In the genomic region with DNA sequence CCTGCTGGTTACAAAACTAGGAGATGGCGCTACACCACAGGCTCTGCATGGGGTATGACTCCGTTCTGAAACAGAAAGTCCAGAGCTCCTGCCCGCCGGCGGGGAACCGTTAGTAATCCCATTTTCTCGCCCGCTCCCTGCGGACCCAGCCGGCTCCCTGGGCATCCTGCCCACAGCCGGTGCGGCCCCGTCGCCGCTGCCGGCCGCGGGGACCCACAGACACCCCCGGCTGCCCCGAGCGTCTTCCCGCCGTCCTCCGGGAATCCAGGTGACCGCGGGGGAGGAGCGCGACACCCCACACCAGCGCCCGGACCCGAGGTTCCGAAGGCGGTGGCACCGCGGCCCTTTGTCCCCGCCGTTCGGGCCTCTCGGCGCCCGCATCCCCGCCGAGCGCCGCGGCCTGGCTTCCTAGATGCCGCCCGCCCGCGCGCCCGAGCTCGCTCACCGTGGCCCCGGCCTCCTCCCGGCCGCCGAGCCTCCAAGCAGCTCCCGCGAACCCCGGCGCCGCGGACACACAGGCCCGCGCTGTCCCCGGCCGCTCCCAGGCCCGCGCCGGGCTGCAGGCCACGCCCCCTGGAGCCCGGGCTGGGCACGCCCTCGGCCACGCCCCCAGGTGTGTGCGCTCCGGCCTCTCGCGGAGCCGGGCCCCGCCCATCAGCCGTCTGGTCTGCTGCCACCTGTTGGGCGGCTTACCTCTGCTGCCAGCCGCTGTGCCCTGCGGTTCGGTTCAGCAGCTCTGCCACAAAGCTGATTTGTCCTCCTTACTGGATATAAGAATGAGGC, we compare ENCODE assay signal across 8 mouse cellular contexts. TPM values are rescaled to one million over a fixed set of nuclear protein-coding genes. Genes with fewer than 3 reads are reported as not detected.
A peak's percentile ranks its signal among the peaks of the same experiment; 100 is the strongest.
DNase-seq lines count a peak whose midpoint lies in the region; ATAC-seq and TF ChIP-seq lines count a peak whose summit lies in the region.

A gene (minus strand): TSS at position 605 of the 783 bp plus-strand sequence.

- peak within 1 kb of the TSS; percentile 53 for H3K4me2 ChIP-seq in lung, postnatal 0 days (replicated peaks; ENCODE audit: low read depth, low read length)

- peak within 1 kb of the TSS; percentile 76 for H3K9ac ChIP-seq in lung, postnatal 0 days (replicated peaks; ENCODE audit: low read depth)

- TF ChIP-seq EP300 in lung, postnatal 0 days (IDR thresholded peaks at IDR 0.05) = no peak

- peak; percentile 82 for ATAC-seq in frontal cortex, adult (ENCODE audit: low TSS enrichment)
- peak; percentile 99 for ATAC-seq in lung, postnatal 0 days

- peak within 1 kb of the TSS; percentile 92 for H3K4me3 ChIP-seq in hindbrain, embryonic 10.5 days
- H3K4me3 ChIP-seq in lung, postnatal 0 days (ENCODE audit: low read depth, low read length) = peak within 1 kb of the TSS; percentile 79

- H3K27ac ChIP-seq in hindbrain, embryonic 10.5 days = peak within 1 kb of the TSS; percentile 96
- H3K27ac ChIP-seq in lung, postnatal 0 days (ENCODE audit: low read length) = peak within 1 kb of the TSS; percentile 92

- H3K4me1 ChIP-seq in hindbrain, embryonic 10.5 days (replicated peaks) = peaks cover 16% of the 10 kb centered on the region
- 0 out of 2 replicates have a peak, but pooled peaks cover 4% of the 10 kb centered on the region for H3K4me1 ChIP-seq in lung, postnatal 0 days (ENCODE audit: insufficient read depth, low read depth, low read length)

- H3K9me3 ChIP-seq in hindbrain, embryonic 10.5 days = no peaks in the 10 kb centered on the region
- no peaks in the 10 kb centered on the region for H3K9me3 ChIP-seq in lung, postnatal 0 days (ENCODE audit: low read length)

- peak; percentile 80 for TF ChIP-seq CTCF in lung, postnatal 0 days (IDR thresholded peaks at IDR 0.05)

- DNase-seq in MEL-GATA-1-ER (ENCODE audit: extremely low read depth, low read depth) = peak; percentile 20
- DNase-seq in cerebellum, adult 8-10 months = peak; percentile 97
- DNase-seq in hindbrain, embryonic 10.5 days (ENCODE audit: low spot score) = peak; percentile 88
- peak; percentile 87 for DNase-seq in layer of hippocampus, adult 9-11 months
- peak; percentile 96 for DNase-seq in lung, postnatal 0 days (ENCODE audit: low spot score)
- peak; percentile 95 for DNase-seq in ovary, postnatal 14 days (ENCODE audit: low spot score)
- peak; percentile 98 for DNase-seq in thymus, postnatal 14 days

- H3K36me3 ChIP-seq in hindbrain, embryonic 10.5 days = peaks cover 28% of the 10 kb centered on the region
- no peaks in the 10 kb centered on the region; the same call in 1 of the 2 replicates for H3K36me3 ChIP-seq in lung, postnatal 0 days (ENCODE audit: insufficient read depth, low read length)

- no peaks in the 10 kb centered on the region for H3K27me3 ChIP-seq in hindbrain, embryonic 10.5 days (ENCODE audit: insufficient read depth, poor library complexity, severe bottlenecking)
- no peaks in the 10 kb centered on the region for H3K27me3 ChIP-seq in lung, postnatal 0 days (replicated peaks; ENCODE audit: insufficient read depth, low read length)

- WGBS in hindbrain, embryonic 10.5 days = under 1% methylated on average over 87 of the region's 87 CpGs
- 0% methylated on average over 69 of the region's 87 CpGs for WGBS in lung, postnatal 0 days

RNA-seq across cellular contexts. Expression of the gene that starts here (rescaled TPM):
- polyA plus RNA-seq in hindbrain, embryonic 10.5 days (2016; fragmentation: Nextera tagmentation; extraction: Ambion mirVana) = 67.5 and 81.1 TPM in 2 replicates
- polyA plus RNA-seq in lung, postnatal 0 days (2015; fragmentation: Nextera tagmentation; extraction: Ambion mirVana) = 89.1 and 93.8 TPM in 2 replicates

Comparison
In these comparisons a context has a peak if more than half of its experiments do, and no peak if none do; other contexts are left out.
1. Peak in every context shown above with its lines: DNase-seq, ATAC-seq, H3K4me3 ChIP-seq and H3K27ac ChIP-seq.
2. DNase-seq: peak in every context shown above with its lines; median percentile 98 in thymus, postnatal 14 days; 97 in cerebellum, adult 8-10 months; 96 in lung, postnatal 0 days; 95 in ovary, postnatal 14 days; 88 in hindbrain, embryonic 10.5 days; 87 in layer of hippocampus, adult 9-11 months; 20 in MEL-GATA-1-ER.